8 mouse cellular contexts compared by ENCODE assay signal in genomic region chr8:71406099-71407015, GRCm38 (mm10). TPM values are rescaled to one million over a fixed set of nuclear protein-coding genes. Genes with fewer than 3 reads are reported as not detected.
A peak's percentile ranks its signal among the peaks of the same experiment; 100 is the strongest.
DNase-seq lines count a peak whose midpoint lies in the region; ATAC-seq lines count a peak whose summit lies in the region.

No protein-coding gene starts in this region.

- peak overlapping the region; percentile 89 for H3K27ac ChIP-seq in hindbrain, embryonic 10.5 days
- peak overlapping the region; percentile 53 for H3K27ac ChIP-seq in limb, embryonic 12.5 days
- H3K27ac ChIP-seq in midbrain, embryonic 11.5 days (ENCODE audit: low read depth, low read length): peak overlapping the region; percentile 47

- H3K36me3 ChIP-seq in hindbrain, embryonic 10.5 days: peaks cover 55% of the 10 kb centered on the region
- peaks cover 47% of the 10 kb centered on the region for H3K36me3 ChIP-seq in limb, embryonic 12.5 days
- peaks cover 3% of the 10 kb centered on the region; the same call in 1 of the 2 replicates for H3K36me3 ChIP-seq in midbrain, embryonic 11.5 days (ENCODE audit: control insufficient read depth, insufficient read depth, low read length)
- no peaks in the 10 kb centered on the region for H3K36me3 ChIP-seq in splenic B cell, adult 2 months (ENCODE audit: control insufficient read depth, insufficient read depth, low read length, poor library complexity, severe bottlenecking)

- no peaks in the 10 kb centered on the region for H3K9me3 ChIP-seq in hindbrain, embryonic 10.5 days
- H3K9me3 ChIP-seq in limb, embryonic 12.5 days: no peaks in the 10 kb centered on the region
- no peaks in the 10 kb centered on the region for H3K9me3 ChIP-seq in midbrain, embryonic 11.5 days (ENCODE audit: control insufficient read depth, low read length)

- H3K4me1 ChIP-seq in hindbrain, embryonic 10.5 days (replicated peaks): peaks cover 39% of the 10 kb centered on the region
- H3K4me1 ChIP-seq in limb, embryonic 12.5 days (replicated peaks): peaks cover 16% of the 10 kb centered on the region
- peaks cover 3% of the 10 kb centered on the region; the same call in 1 of the 2 replicates for H3K4me1 ChIP-seq in midbrain, embryonic 11.5 days (ENCODE audit: control insufficient read depth, insufficient read depth, low read length)

- under 1% methylated on average over 55 of the region's 55 CpGs for WGBS in hindbrain, embryonic 10.5 days
- whole genome bisulfite sequencing in limb, embryonic 12.5 days: 1% methylated on average over 55 of the region's 55 CpGs
- under 1% methylated on average over 55 of the region's 55 CpGs for WGBS in midbrain, embryonic 11.5 days

- H3K4me3 ChIP-seq in hindbrain, embryonic 10.5 days: peak overlapping the region; percentile 93
- peak overlapping the region; percentile 70 for H3K4me3 ChIP-seq in limb, embryonic 12.5 days (replicated peaks)
- peak overlapping the region; percentile 76 for H3K4me3 ChIP-seq in midbrain, embryonic 11.5 days (ENCODE audit: low read depth, low read length)

- no peak for ATAC-seq in CD4-positive, CD25-positive, alpha-beta regulatory T cell, adult 4 months
- peak; percentile 68 for ATAC-seq in erythroblast, adult 5-6 weeks (replicated peaks; ENCODE audit: low FRiP score, poor library complexity, severe bottlenecking)
- ATAC-seq in limb, embryonic 12.5 days (ENCODE audit: insufficient number of reproducible peaks, insufficient read depth, low FRiP score, low TSS enrichment, low read depth): peak; percentile 75
- ATAC-seq in midbrain, embryonic 11.5 days (ENCODE audit: low FRiP score): peak; percentile 82

- H3K4me2 ChIP-seq in limb, embryonic 12.5 days: peak overlapping the region; percentile 95
- H3K4me2 ChIP-seq in midbrain, embryonic 11.5 days: peak overlapping the region; percentile 95

- peak; percentile 63 for DNase-seq in CD4-positive, CD25-positive, alpha-beta regulatory T cell, adult 2 months (ENCODE audit: low read depth, low spot score)
- DNase-seq in adrenal gland, postnatal 25 days: peak; percentile 69
- DNase-seq in hindbrain, embryonic 10.5 days (ENCODE audit: low spot score): peak; percentile 85
- peak; percentile 96 for DNase-seq in midbrain, embryonic 11.5 days (ENCODE audit: low spot score, missing footprints)
- DNase-seq in splenic B cell, adult 2 months (ENCODE audit: low read depth, low spot score): peak; percentile 78

- no peaks in the 10 kb centered on the region for H3K27me3 ChIP-seq in hindbrain, embryonic 10.5 days (ENCODE audit: insufficient read depth, poor library complexity, severe bottlenecking)
- no peaks in the 10 kb centered on the region for H3K27me3 ChIP-seq in limb, embryonic 12.5 days
- no peaks in the 10 kb centered on the region for H3K27me3 ChIP-seq in midbrain, embryonic 11.5 days (ENCODE audit: control insufficient read depth, insufficient read depth, low read length)
- no peaks in the 10 kb centered on the region for H3K27me3 ChIP-seq in splenic B cell, adult 2 months (ENCODE audit: control insufficient read depth, insufficient read depth, low read length, poor library complexity, severe bottlenecking)

- H3K9ac ChIP-seq in limb, embryonic 12.5 days (replicated peaks): peak overlapping the region; percentile 73
- peak overlapping the region; percentile 82 for H3K9ac ChIP-seq in midbrain, embryonic 11.5 days (ENCODE audit: low read length)

RNA-seq across cellular contexts. Expression of gene Ankle1, which starts 0.5 kb away (rescaled TPM):
- 1 to 10 TPM in 1 of 2 experiments, under 1 TPM in 1; 0.20 to 1.6 TPM for polyA plus RNA-seq in CD4-positive, CD25-positive, alpha-beta regulatory T cell, adult 4 months (2017; shearing (Covaris generic))
- total RNA-seq in adrenal gland, postnatal 25 days (2021): 3.2 and 4.1 TPM in 2 replicates
- total RNA-seq in erythroblast, adult 5-6 weeks (2015; ENCODE audit: low replicate concordance): 8.2 and 10.8 TPM in 2 replicates
- total RNA-seq in erythroblast, adult 5-6 weeks (2017; ENCODE audit: low replicate concordance): 35.5 and 44.7 TPM in 2 replicates
- polyA plus RNA-seq in hindbrain, embryonic 10.5 days (2016; fragmentation: Nextera tagmentation; extraction: Ambion mirVana): 35.2 and 56.1 TPM in 2 replicates
- polyA plus RNA-seq in limb, embryonic 12.5 days (2016; fragmentation: Nextera tagmentation; extraction: Ambion mirVana): 41.5 and 44.1 TPM in 2 replicates
- polyA plus RNA-seq in midbrain, embryonic 11.5 days (2014; fragmentation: Nextera tagmentation; extraction: Ambion mirVana): 14.9 and 16.3 TPM in 2 replicates

RNA-seq across cellular contexts. Expression of gene Babam1, which starts 9.7 kb away (rescaled TPM):
- polyA plus RNA-seq in CD4-positive, CD25-positive, alpha-beta regulatory T cell, adult 4 months (2017; shearing (Covaris generic)): 10 to 100 TPM; 54.6 to 55.8 TPM
- 105 and 116 TPM in 2 replicates for total RNA-seq in adrenal gland, postnatal 25 days (2021)
- total RNA-seq in erythroblast, adult 5-6 weeks (2015; ENCODE audit: low replicate concordance): 31.9 and 60.8 TPM in 2 replicates
- 29.0 and 35.2 TPM in 2 replicates for total RNA-seq in erythroblast, adult 5-6 weeks (2017; ENCODE audit: low replicate concordance)
- polyA plus RNA-seq in hindbrain, embryonic 10.5 days (2016; fragmentation: Nextera tagmentation; extraction: Ambion mirVana): 112 and 121 TPM in 2 replicates
- polyA plus RNA-seq in limb, embryonic 12.5 days (2016; fragmentation: Nextera tagmentation; extraction: Ambion mirVana): 96.9 TPM in 2 replicates
- 99.0 and 99.2 TPM in 2 replicates for polyA plus RNA-seq in midbrain, embryonic 11.5 days (2014; fragmentation: Nextera tagmentation; extraction: Ambion mirVana)

RNA-seq across cellular contexts. Expression of gene Ushbp1, which starts 10.8 kb away (rescaled TPM):
- polyA plus RNA-seq in CD4-positive, CD25-positive, alpha-beta regulatory T cell, adult 4 months (2017; shearing (Covaris generic)): not detected
- 20.6 and 25.8 TPM in 2 replicates for total RNA-seq in adrenal gland, postnatal 25 days (2021)
- total RNA-seq in erythroblast, adult 5-6 weeks (2015; ENCODE audit: low replicate concordance): not detected in 2 replicates
- not detected in 2 replicates for total RNA-seq in erythroblast, adult 5-6 weeks (2017; ENCODE audit: low replicate concordance)
- polyA plus RNA-seq in hindbrain, embryonic 10.5 days (2016; fragmentation: Nextera tagmentation; extraction: Ambion mirVana): 5.8 and 7.2 TPM in 2 replicates
- 7.0 and 7.1 TPM in 2 replicates for polyA plus RNA-seq in limb, embryonic 12.5 days (2016; fragmentation: Nextera tagmentation; extraction: Ambion mirVana)
- polyA plus RNA-seq in midbrain, embryonic 11.5 days (2014; fragmentation: Nextera tagmentation; extraction: Ambion mirVana): 2.4 and 3.3 TPM in 2 replicates

RNA-seq across cellular contexts. Expression of gene Nr2f6, which starts 24.6 kb away (rescaled TPM):
- polyA plus RNA-seq in CD4-positive, CD25-positive, alpha-beta regulatory T cell, adult 4 months (2017; shearing (Covaris generic)): under 1 TPM in 1 of 2 experiments, not detected in 1; 0.36 TPM
- total RNA-seq in adrenal gland, postnatal 25 days (2021): 64.5 and 75.8 TPM in 2 replicates
- total RNA-seq in erythroblast, adult 5-6 weeks (2015; ENCODE audit: low replicate concordance): 1.7 and 6.9 TPM in 2 replicates
- total RNA-seq in erythroblast, adult 5-6 weeks (2017; ENCODE audit: low replicate concordance): 0.42 and 0.94 TPM in 2 replicates
- 125 and 139 TPM in 2 replicates for polyA plus RNA-seq in hindbrain, embryonic 10.5 days (2016; fragmentation: Nextera tagmentation; extraction: Ambion mirVana)
- polyA plus RNA-seq in limb, embryonic 12.5 days (2016; fragmentation: Nextera tagmentation; extraction: Ambion mirVana): 65.8 and 72.4 TPM in 2 replicates
- polyA plus RNA-seq in midbrain, embryonic 11.5 days (2014; fragmentation: Nextera tagmentation; extraction: Ambion mirVana): 62.6 and 73.0 TPM in 2 replicates

RNA-seq across cellular contexts. Expression of gene Ocel1, which starts 35.3 kb away (rescaled TPM):
- 1 to 10 TPM; 3.9 to 4.1 TPM for polyA plus RNA-seq in CD4-positive, CD25-positive, alpha-beta regulatory T cell, adult 4 months (2017; shearing (Covaris generic))
- total RNA-seq in adrenal gland, postnatal 25 days (2021): 18.7 and 20.7 TPM in 2 replicates
- 2.1 and 4.0 TPM in 2 replicates for total RNA-seq in erythroblast, adult 5-6 weeks (2015; ENCODE audit: low replicate concordance)
- total RNA-seq in erythroblast, adult 5-6 weeks (2017; ENCODE audit: low replicate concordance): 2.6 and 3.2 TPM in 2 replicates
- polyA plus RNA-seq in hindbrain, embryonic 10.5 days (2016; fragmentation: Nextera tagmentation; extraction: Ambion mirVana): 7.5 and 8.1 TPM in 2 replicates
- polyA plus RNA-seq in limb, embryonic 12.5 days (2016; fragmentation: Nextera tagmentation; extraction: Ambion mirVana): 4.2 and 4.9 TPM in 2 replicates
- polyA plus RNA-seq in midbrain, embryonic 11.5 days (2014; fragmentation: Nextera tagmentation; extraction: Ambion mirVana): 2.9 and 3.3 TPM in 2 replicates
